Comparison of ENCODE assay signal across 9 mouse cellular contexts in the genomic region with DNA sequence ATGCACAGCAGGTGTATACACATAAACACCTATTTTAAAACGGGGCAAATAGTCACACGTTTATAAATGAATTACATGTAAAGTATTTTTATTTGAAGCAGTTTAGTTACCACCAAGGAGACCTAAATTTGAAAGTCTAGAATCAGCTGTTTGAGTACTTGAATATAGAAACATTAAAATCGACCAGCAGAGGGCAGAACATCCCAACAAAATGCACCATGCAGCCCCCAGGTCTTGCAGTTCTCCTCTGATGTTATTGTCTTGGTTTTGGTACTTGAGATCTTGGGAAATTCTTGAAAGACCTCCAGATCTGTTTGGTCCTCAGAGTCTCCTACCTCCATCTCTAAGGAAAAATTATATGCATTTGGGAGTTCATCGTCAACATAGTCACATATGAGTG.
DNase-seq lines count a peak whose midpoint lies in the region; ATAC-seq and TF ChIP-seq lines count a peak whose summit lies in the region.
"Had no signal": no experiment of that assay in that cellular context is flagged by ENCODE, and none has a peak within 500 bp of the region (broad histone marks: within the 10 kb centered on the region; RNA-seq: fewer than 3 reads in every experiment).

No protein-coding gene starts in this region.

- H3K4me1 ChIP-seq in lung, postnatal 0 days (ENCODE audit: insufficient read depth, low read depth, low read length): no peaks in the 10 kb centered on the region
- H3K4me1 ChIP-seq in lung, adult 2 months (ENCODE audit: control insufficient read depth, insufficient read depth, low read length): no peaks in the 10 kb centered on the region
- H3K4me1 ChIP-seq: heart, embryonic 13.5 days had no signal

- peak; percentile 77 for ATAC-seq in frontal cortex, adult (ENCODE audit: low TSS enrichment)
- no peak for ATAC-seq in lung, postnatal 0 days

- no peak for TF ChIP-seq EP300 in lung, postnatal 0 days (IDR thresholded peaks at IDR 0.05)

- peak; percentile 46 for TF ChIP-seq CTCF in lung, postnatal 0 days (IDR thresholded peaks at IDR 0.05)
- no peak for TF ChIP-seq CTCF in lung, adult 2 months (IDR thresholded peaks at IDR 0.05; ENCODE audit: insufficient read depth, low read length)
- TF ChIP-seq CTCF in brain, embryonic 14.5 days (IDR thresholded peaks at IDR 0.05; ENCODE audit: borderline replicate concordance, extremely low read depth, insufficient read depth, insufficient read length): peak; percentile 61; the same call in 1 of the 2 replicates

- no peak overlapping the region for H3K4me2 ChIP-seq in lung, postnatal 0 days (replicated peaks; ENCODE audit: low read depth, low read length)
- H3K4me2 ChIP-seq: heart, embryonic 13.5 days had no signal

- DNase-seq in frontal cortex, postnatal 14 days (ENCODE audit: low spot score in 2 of 2): no peak
- peak; percentile 30 for DNase-seq in lung, postnatal 0 days (ENCODE audit: low spot score)
- DNase-seq in lung, adult 2 months: no peak
- peak; percentile 79 for DNase-seq in brain, embryonic 14.5 days (ENCODE audit: low read depth)
- DNase-seq in mesoderm, embryonic 11.5 days (ENCODE audit: low read depth, low spot score): peak; percentile 60
- no peak for DNase-seq in heart, adult 9 months (ENCODE audit: low spot score in 2 of 2)
- DNase-seq in gastrocnemius, postnatal 36 days: no peak

- H3K9me3 ChIP-seq in lung, postnatal 0 days (ENCODE audit: low read length): no peaks in the 10 kb centered on the region
- H3K9me3 ChIP-seq: heart, embryonic 13.5 days had no signal

- H3K27ac ChIP-seq in lung, postnatal 0 days (ENCODE audit: low read length): no peak overlapping the region
- H3K27ac ChIP-seq: heart, embryonic 13.5 days had no signal

- intact Hi-C loops in gastrocnemius, postnatal 36 days (cut with DNase I): loop anchor here (2.0 kb wide), 1 partner anchor 717 kb away; no protein-coding TSS in a partner anchor

- H3K4me3 ChIP-seq in lung, postnatal 0 days (ENCODE audit: low read depth, low read length): no peak overlapping the region
- no peak overlapping the region for H3K4me3 ChIP-seq in lung, adult 2 months (replicated peaks; ENCODE audit: extremely low read depth, low read depth, low read length)
- H3K4me3 ChIP-seq: heart, embryonic 13.5 days had no signal

- H3K27me3 ChIP-seq in lung, postnatal 0 days (replicated peaks; ENCODE audit: insufficient read depth, low read length): no peaks in the 10 kb centered on the region
- H3K27me3 ChIP-seq: heart, embryonic 13.5 days had no signal

- TF ChIP-seq POLR2A in lung, adult 2 months (IDR thresholded peaks at IDR 0.05; ENCODE audit: borderline replicate concordance, extremely low read depth, low read depth, low read length): no peak
- TF ChIP-seq POLR2A in brain, embryonic 14.5 days (IDR thresholded peaks at IDR 0.05; ENCODE audit: borderline replicate concordance, extremely low read depth, insufficient read depth, insufficient read length, poor library complexity, severe bottlenecking): no peak

- H3K36me3 ChIP-seq in lung, postnatal 0 days (ENCODE audit: insufficient read depth, low read length): no peaks in the 10 kb centered on the region
- H3K36me3 ChIP-seq: heart, embryonic 13.5 days had no signal

- no peak overlapping the region for H3K9ac ChIP-seq in lung, postnatal 0 days (replicated peaks; ENCODE audit: low read depth)
- H3K9ac ChIP-seq: heart, embryonic 13.5 days had no signal

- 27% methylated on average over 4 of the region's 4 CpGs for WGBS in lung, postnatal 0 days
- WGBS in lung, adult 2 months: 28% methylated on average over 4 of the region's 4 CpGs

Comparison
In these comparisons a context has a peak if more than half of its experiments do, and no peak if none do; other contexts are left out.
1. DNase-seq: peak in lung, postnatal 0 days (single experiment), brain, embryonic 14.5 days (single experiment) and mesoderm, embryonic 11.5 days (single experiment); none in frontal cortex, postnatal 14 days (0 of 2), lung, adult 2 months (single experiment), heart, adult 9 months (0 of 2) and gastrocnemius, postnatal 36 days (0 of 2).